Mouse (Mus musculus): ENCODE results near the gene Zyg11b.

DNA sequence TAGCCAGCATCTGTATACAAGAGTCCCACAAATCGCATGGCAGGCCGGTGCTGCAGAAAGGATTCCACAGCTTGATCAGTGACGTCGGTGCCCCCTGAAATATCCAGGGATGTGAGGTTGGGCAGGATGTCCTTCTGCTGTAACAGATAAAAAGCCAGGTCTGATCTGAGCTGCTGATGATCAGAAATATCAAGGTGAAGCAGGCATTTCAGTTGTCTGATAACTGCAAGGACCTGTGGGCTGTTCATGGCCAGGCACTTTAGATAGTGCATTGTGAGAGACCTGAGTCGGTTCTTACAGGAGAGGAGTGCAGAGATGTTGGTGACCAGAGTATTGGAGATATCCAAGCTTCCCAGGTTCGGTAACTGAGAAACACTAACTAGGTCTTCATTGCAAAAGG is 96.3 kb downstream of the Zyg11b start:
- no peak for TF ChIP-seq CTCF (IDR thresholded peaks at IDR 0.05; ENCODE audit: low read depth)
- no peak for TF ChIP-seq EP300 (IDR thresholded peaks at IDR 0.05; ENCODE audit: low read depth)

All from heart, postnatal 0 days (tissue).